Mouse (Mus musculus): ENCODE measurements around the gene Gtf2ird1.

DNA sequence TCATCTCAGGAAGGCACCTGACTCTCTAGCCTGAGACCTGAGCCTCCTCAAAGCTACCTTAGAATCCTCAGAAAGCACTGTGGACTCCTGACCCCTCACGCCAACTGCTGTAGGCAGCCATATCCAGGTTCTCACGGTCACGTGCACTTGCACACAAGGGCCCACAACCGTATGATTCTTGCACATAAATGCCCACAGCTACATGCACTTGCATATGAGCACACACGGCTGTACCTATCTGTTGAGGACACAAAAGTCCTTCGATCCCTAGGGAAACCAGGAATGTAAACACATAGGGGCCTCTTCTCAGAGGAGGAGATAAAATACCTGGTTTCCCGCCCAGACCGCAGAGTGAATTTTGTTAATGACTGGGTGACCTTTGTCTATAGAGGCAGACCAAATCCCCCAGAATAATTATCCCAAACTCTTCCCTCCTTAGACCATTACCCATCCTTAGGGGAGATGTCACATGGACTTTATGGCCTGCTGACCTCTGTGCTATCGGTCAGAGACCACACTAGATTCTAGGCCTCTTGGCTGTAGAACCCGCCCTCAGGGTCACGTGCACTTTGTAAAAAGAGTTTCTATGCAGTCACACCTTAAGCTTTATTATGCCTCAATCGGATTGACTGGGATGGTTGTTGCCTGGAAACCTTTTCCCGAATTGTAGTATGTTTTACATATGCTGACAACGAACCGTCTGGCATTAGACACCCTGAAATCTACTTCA lies 58.9 kb downstream of the Gtf2ird1 start:
- TF ChIP-seq CTCF (IDR thresholded peaks at IDR 0.05; ENCODE audit: low read depth, low read length) (no peak), POLR2A (IDR thresholded peaks at IDR 0.05; ENCODE audit: borderline replicate concordance, low read depth, low read length) (no peak)

Data from bone marrow macrophage, adult 2 months (primary cell).